Mouse (Mus musculus) bone marrow, adult 2 months (tissue): ENCODE data around the gene Nfatc2ip.

ENCODE experiments used
- CTCF ChIP-seq: fragments of 200-500 bp; IDR thresholded peaks from 2 replicates; pipeline ENCODE4 v1.5.1; 2011; ENCODE audit warnings: low read length, control low read depth; ENCODE audit not compliant: control insufficient read depth, insufficient read depth
- POLR2A ChIP-seq: fragments of 200-500 bp; IDR thresholded peaks from 2 replicates; pipeline ENCODE4 v1.6.1; 2011; ENCODE audit warnings: low read depth, mild to moderate bottlenecking, control low read depth, low read length, borderline replicate concordance; ENCODE audit not compliant: control insufficient read depth

DNA sequence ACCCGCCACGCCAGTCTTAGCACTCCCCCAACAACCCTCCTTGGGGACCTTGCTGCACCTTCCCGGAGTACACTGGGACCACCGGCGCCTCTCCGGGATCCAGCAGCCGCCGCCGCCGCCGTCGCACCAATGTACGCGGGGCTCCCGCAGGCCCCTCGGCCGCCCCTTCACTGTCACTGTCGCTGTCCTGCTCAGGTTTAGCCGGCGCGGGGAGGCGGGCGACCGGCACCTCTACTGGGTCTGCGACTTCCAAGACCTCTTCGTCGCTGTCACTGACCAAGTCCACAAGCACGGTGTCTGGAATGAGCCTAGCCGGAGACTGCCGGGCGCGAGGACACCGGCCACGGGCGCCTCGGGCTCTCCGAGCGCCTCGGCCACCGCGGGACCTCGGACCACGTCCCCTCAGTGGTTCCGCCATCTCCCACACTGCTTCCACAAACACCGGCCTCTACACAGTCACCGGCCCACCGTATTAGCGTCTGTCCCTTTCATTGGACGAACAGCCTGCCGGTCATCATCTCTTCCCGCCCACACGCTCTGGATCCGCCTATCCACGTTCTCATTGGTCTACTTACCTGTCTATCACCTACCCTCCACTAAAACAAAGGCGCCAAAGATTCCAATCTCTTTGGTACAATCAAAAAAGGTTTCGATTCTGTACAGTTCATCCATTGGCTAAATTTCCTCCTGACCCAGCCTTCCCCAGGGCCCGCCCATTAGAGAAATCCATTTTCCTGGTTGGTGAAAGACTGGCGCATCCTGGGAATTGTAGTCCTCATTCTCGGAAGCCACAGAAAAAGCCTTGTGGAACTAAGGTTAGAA is at the start of gene Nfatc2ip:
- peak; percentile 93 for TF ChIP-seq POLR2A
- no peak for TF ChIP-seq CTCF
